ENCODE assay signal across 8 mouse cellular contexts in the genomic region with DNA sequence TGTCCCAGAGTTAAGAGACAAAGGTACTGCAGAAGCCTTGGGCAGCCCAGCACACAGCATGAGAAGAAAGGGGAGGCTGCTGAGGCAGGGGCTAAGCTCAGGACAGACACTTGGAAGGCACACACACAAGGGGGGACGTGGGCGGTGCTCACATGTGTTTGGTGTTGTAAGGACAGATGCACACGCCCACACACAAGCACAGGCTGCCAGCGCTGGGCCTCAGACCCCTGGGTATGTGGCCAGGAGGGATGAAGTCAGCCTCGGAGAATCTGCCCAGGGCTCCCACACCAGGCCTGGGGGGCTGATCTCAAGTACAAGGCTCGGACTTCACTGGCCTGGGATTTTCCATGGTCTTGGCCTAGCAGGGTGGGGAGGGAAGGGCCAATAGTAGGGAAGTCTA. TPM values are rescaled to one million over a fixed set of nuclear protein-coding genes. Genes with fewer than 3 reads are reported as not detected.
DNase-seq lines count a peak whose midpoint lies in the region; ATAC-seq and TF ChIP-seq lines count a peak whose summit lies in the region.
"Had no signal": no experiment of that assay in that cellular context is flagged by ENCODE, and none has a peak within 500 bp of the region (broad histone marks: within the 10 kb centered on the region; RNA-seq: fewer than 3 reads in every experiment).

No protein-coding gene starts in this region.

- peak; percentile 68 for DNase-seq in urinary bladder, postnatal 14 days (ENCODE audit: low spot score)
- DNase-seq in urinary bladder, adult 2 months (ENCODE audit: low spot score), result no peak
- peak; percentile 84 for DNase-seq in gastrocnemius, adult 2 months
- DNase-seq in layer of hippocampus, adult 8-10 months (ENCODE audit: low spot score in 2 of 2), result peak; percentile 38 to 59
- peak; percentile 62 to 70 for DNase-seq in right cerebral cortex, postnatal 10 days (ENCODE audit: low spot score in 2 of 2)
- DNase-seq in thymus, postnatal 4 days, result no peak

- peak overlapping the region; percentile 74 for H3K4me3 ChIP-seq in gastrocnemius, adult 2 months
- H3K4me3 ChIP-seq: left cerebral cortex, adult 2 months had no signal

- H3K27ac ChIP-seq in gastrocnemius, adult 2 months, result peak overlapping the region; percentile 87
- H3K27ac ChIP-seq: left cerebral cortex, adult 2 months had no signal

- intact Hi-C loops in gastrocnemius, adult 2 months (cut with DNase I), result no loop called here

- no peak for TF ChIP-seq CTCF in gastrocnemius, adult 2 months (IDR thresholded peaks at IDR 0.05)

- no peak for ATAC-seq in megakaryocyte, adult 5-6 weeks (ENCODE audit: poor library complexity, severe bottlenecking)

RNA-seq across cellular contexts. Expression of a gene that starts 4.6 kb away (rescaled TPM):
- polyA plus RNA-seq in urinary bladder, adult 2 months (2012; rRNA removed), result 56.0 and 68.7 TPM in 2 replicates
- total RNA-seq in gastrocnemius, adult 2 months (2021), result 10 to 100 TPM; 10.6 to 17.9 TPM
- 1 to 10 TPM; 2.6 to 4.2 (median 3.0) TPM for total RNA-seq in layer of hippocampus, adult 8-10 months (2022)
- total RNA-seq in megakaryocyte, adult 5-6 weeks (2015), result 0.05 and 0.11 TPM in 2 replicates
- total RNA-seq in megakaryocyte, adult 5-6 weeks (2017), result not detected in 2 replicates

RNA-seq across cellular contexts. Expression of a gene that starts 55.4 kb away (rescaled TPM):
- polyA plus RNA-seq in urinary bladder, adult 2 months (2012; rRNA removed), result 60.9 and 66.9 TPM in 2 replicates
- total RNA-seq in gastrocnemius, adult 2 months (2021), result 1 to 10 TPM; 6.8 to 7.3 TPM
- total RNA-seq in layer of hippocampus, adult 8-10 months (2022), result 10 to 100 TPM; 65.2 to 77.4 (median 75.3) TPM
- 5.8 and 6.1 TPM in 2 replicates for total RNA-seq in megakaryocyte, adult 5-6 weeks (2015)
- total RNA-seq in megakaryocyte, adult 5-6 weeks (2017), result 9.4 and 11.9 TPM in 2 replicates

RNA-seq across cellular contexts. Expression of a gene that starts 58.8 kb away (rescaled TPM):
- 14.2 and 21.8 TPM in 2 replicates for polyA plus RNA-seq in urinary bladder, adult 2 months (2012; rRNA removed)
- 1 to 10 TPM; 4.1 to 4.5 TPM for total RNA-seq in gastrocnemius, adult 2 months (2021)
- total RNA-seq in layer of hippocampus, adult 8-10 months (2022), result 10 to 100 TPM; 13.2 to 19.0 (median 15.6) TPM
- 37.7 and 41.3 TPM in 2 replicates for total RNA-seq in megakaryocyte, adult 5-6 weeks (2015)
- total RNA-seq in megakaryocyte, adult 5-6 weeks (2017), result 15.5 and 17.4 TPM in 2 replicates

Comparison
In these comparisons a context has a peak if more than half of its experiments do, and no peak if none do; other contexts are left out.
1. DNase-seq: peak in urinary bladder, postnatal 14 days (single experiment), gastrocnemius, adult 2 months (single experiment), layer of hippocampus, adult 8-10 months (2 of 2) and right cerebral cortex, postnatal 10 days (2 of 2); none in urinary bladder, adult 2 months (single experiment) and thymus, postnatal 4 days (single experiment).
2. RNA of a gene that starts 55.4 kb away (total RNA-seq): 65.2 to 77.4 TPM in layer of hippocampus, adult 8-10 months; 5.8 to 11.9 TPM in megakaryocyte, adult 5-6 weeks and 6.8 to 7.3 TPM in gastrocnemius, adult 2 months; every median in the first group is over 4 times any median in the second.